Mouse (Mus musculus): ENCODE measurements around the gene Lypd6b. TPM values are rescaled to one million over a fixed set of nuclear protein-coding genes. Genes with fewer than 3 reads are reported as not detected.

Lypd6b gene
- polyA plus RNA-seq, 1 experiment, result 10.7 TPM

DNA sequence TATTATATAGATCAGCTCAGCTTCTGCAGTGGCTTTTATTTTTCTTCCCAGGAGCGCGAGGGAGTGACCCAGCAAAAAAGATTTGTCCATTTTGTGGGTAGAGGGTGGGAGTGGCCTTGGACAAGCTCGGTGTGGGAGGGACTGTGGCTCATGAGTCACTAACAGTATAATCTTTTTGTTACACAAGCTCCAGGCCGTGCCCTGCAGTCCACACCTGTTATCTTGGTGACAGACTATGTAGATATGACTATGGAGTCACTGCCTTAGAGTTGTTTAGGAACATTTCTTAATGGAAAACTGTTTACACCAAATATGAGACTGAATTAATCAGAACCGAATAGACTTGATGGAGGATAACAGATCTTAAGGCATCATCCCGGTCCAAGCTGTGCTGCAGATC, 26.5 kb downstream of the Lypd6b start:
- 89% methylated on average over 6 of the region's 6 CpGs for WGBS
- H3K4me1 ChIP-seq (ENCODE audit: control insufficient read depth, insufficient read depth, low read length), result peaks cover 8% of the 10 kb centered on the region; the same call in 1 of the 2 replicates
- H3K27me3 ChIP-seq (ENCODE audit: control insufficient read depth, insufficient read depth, low read length), result no peaks in the 10 kb centered on the region; the same call in 1 of the 2 replicates
- no peak overlapping the region for H3K4me3 ChIP-seq (replicated peaks; ENCODE audit: insufficient read depth, low read depth, low read length)
- no peak overlapping the region for H3K27ac ChIP-seq (ENCODE audit: insufficient read depth, low read length)
- no peak for DNase-seq
- TF ChIP-seq POLR2A (IDR thresholded peaks at IDR 0.05; ENCODE audit: borderline replicate concordance, insufficient read depth, low read length) (no peak), CTCF (IDR thresholded peaks at IDR 0.05; ENCODE audit: borderline replicate concordance, insufficient read depth, low read depth, low read length) (no peak)

DNA sequence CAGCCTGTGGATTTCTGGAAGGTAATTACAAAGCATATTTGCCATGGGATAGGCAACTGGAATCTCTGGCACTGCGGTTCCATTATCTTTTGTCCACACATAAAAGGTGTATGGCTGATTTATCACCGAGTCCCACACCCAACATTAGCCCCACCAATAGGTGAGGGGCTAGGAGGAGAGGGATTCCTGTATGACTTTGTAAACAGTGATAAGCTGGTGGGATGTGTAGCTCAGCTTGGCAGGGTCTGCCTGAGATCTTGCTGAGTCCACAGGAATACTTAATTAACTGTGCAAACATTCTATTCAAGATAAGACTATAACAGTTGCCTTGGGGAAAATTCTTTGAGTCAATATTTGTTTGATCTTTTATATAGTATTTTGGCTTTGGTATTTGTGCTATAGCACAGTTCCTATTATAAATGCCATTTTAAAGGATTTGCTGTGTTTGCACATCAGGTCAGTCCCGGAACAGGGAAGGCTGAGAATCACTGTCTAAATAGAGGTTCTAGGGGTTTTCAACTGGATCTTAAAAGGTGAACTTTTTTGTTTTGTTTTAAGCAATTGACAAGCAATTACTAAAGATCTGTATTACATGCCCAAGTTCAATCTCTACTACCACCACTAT, 28.3 kb downstream of the Lypd6b start:
- TF ChIP-seq CTCF (IDR thresholded peaks at IDR 0.05; ENCODE audit: borderline replicate concordance, insufficient read depth, low read depth, low read length) (no peak), POLR2A (IDR thresholded peaks at IDR 0.05; ENCODE audit: borderline replicate concordance, insufficient read depth, low read length) (no peak)
- H3K4me3 ChIP-seq (replicated peaks; ENCODE audit: insufficient read depth, low read depth, low read length), result no peak overlapping the region
- H3K4me1 ChIP-seq (ENCODE audit: control insufficient read depth, insufficient read depth, low read length), result peaks cover 8% of the 10 kb centered on the region; the same call in 1 of the 2 replicates
- DNase-seq, result no peak
- no peak overlapping the region for H3K27ac ChIP-seq (ENCODE audit: insufficient read depth, low read length)
- no peaks in the 10 kb centered on the region; the same call in 1 of the 2 replicates for H3K27me3 ChIP-seq (ENCODE audit: control insufficient read depth, insufficient read depth, low read length)
- WGBS, result 96% methylated on average over 3 of the region's 3 CpGs

DNA sequence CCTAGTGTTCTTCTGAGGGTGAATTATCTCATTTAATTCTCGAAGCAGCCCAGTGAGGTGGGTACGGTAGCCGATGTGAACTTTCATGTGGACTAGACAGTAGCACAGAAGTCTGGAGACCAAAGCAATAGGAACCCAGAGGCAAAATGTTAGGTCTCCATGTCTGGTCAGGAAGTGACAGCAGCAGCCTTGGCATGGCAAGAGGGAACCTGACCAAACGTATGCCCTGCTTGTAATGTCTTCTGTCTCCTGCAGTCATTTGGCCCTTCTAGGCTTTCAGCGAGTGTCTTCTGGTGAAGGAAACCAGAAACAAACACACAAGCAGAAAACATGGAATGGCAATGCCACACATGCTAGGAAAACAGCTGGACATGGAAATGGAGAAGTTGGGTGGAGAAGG, 29.1 kb downstream of the Lypd6b start:
- WGBS, result 85% methylated on average over 5 of the region's 5 CpGs
- no peak for DNase-seq
- no peaks in the 10 kb centered on the region; the same call in 1 of the 2 replicates for H3K27me3 ChIP-seq (ENCODE audit: control insufficient read depth, insufficient read depth, low read length)
- H3K4me3 ChIP-seq (replicated peaks; ENCODE audit: insufficient read depth, low read depth, low read length), result no peak overlapping the region
- TF ChIP-seq CTCF (IDR thresholded peaks at IDR 0.05; ENCODE audit: borderline replicate concordance, insufficient read depth, low read depth, low read length) (no peak), POLR2A (IDR thresholded peaks at IDR 0.05; ENCODE audit: borderline replicate concordance, insufficient read depth, low read length) (no peak)
- H3K4me1 ChIP-seq (ENCODE audit: control insufficient read depth, insufficient read depth, low read length), result peaks cover 8% of the 10 kb centered on the region; the same call in 1 of the 2 replicates
- H3K27ac ChIP-seq (ENCODE audit: insufficient read depth, low read length), result no peak overlapping the region

GRCm38 (mm10) chr2:49817151-49817550, 29.7 kb downstream of the Lypd6b start:
- TF ChIP-seq POLR2A (IDR thresholded peaks at IDR 0.05; ENCODE audit: borderline replicate concordance, insufficient read depth, low read length) (no peak), CTCF (IDR thresholded peaks at IDR 0.05; ENCODE audit: borderline replicate concordance, insufficient read depth, low read depth, low read length) (no peak)
- Histone ChIP-seq H3K27ac (ENCODE audit: insufficient read depth, low read length) (no peak overlapping the region), H3K27me3 (ENCODE audit: control insufficient read depth, insufficient read depth, low read length) (no peaks in the 10 kb centered on the region; the same call in 1 of the 2 replicates), H3K4me1 (ENCODE audit: control insufficient read depth, insufficient read depth, low read length) (peaks cover 3% of the 10 kb centered on the region; the same call in 1 of the 2 replicates), H3K4me3 (replicated peaks; ENCODE audit: insufficient read depth, low read depth, low read length) (no peak overlapping the region)
- WGBS, result 82% methylated on average over 3 of the region's 3 CpGs
- no peak for DNase-seq

GRCm38 (mm10) chr2:49818126-49818525, 30.6 kb downstream of the Lypd6b start:
- H3K4me1 ChIP-seq (ENCODE audit: control insufficient read depth, insufficient read depth, low read length), result no peaks in the 10 kb centered on the region
- WGBS, result 95% methylated on average over 5 of the region's 5 CpGs
- TF ChIP-seq POLR2A (IDR thresholded peaks at IDR 0.05; ENCODE audit: borderline replicate concordance, insufficient read depth, low read length), result no peak
- TF ChIP-seq CTCF (IDR thresholded peaks at IDR 0.05; ENCODE audit: borderline replicate concordance, insufficient read depth, low read depth, low read length), result no peak
- no peak for DNase-seq
- H3K27ac ChIP-seq (ENCODE audit: insufficient read depth, low read length), result no peak overlapping the region
- H3K4me3 ChIP-seq (replicated peaks; ENCODE audit: insufficient read depth, low read depth, low read length), result no peak overlapping the region
- no peaks in the 10 kb centered on the region; the same call in 1 of the 2 replicates for H3K27me3 ChIP-seq (ENCODE audit: control insufficient read depth, insufficient read depth, low read length)

DNA sequence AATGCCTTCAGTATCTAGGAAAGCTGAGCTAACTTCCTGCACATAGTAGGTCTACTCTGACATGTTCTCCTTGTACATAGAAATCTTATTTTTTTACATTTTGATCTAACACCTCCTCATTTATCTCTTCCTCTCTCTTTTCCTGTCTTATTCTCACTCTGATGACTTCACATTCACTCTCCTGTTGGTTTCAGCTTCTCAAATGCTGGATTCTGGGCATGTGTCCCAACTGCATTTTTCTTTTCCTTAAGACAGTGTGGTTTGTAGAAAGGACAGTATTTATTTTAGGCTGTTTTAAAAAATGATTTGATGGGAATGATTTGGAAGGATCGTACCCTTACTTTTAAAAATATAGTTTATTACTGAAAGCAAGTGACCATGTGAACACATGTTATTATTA, 34.8 kb downstream of the Lypd6b start:
- Histone ChIP-seq H3K27ac (ENCODE audit: insufficient read depth, low read length) (no peak overlapping the region), H3K4me3 (replicated peaks; ENCODE audit: insufficient read depth, low read depth, low read length) (no peak overlapping the region), H3K27me3 (ENCODE audit: control insufficient read depth, insufficient read depth, low read length) (no peaks in the 10 kb centered on the region), H3K4me1 (ENCODE audit: control insufficient read depth, insufficient read depth, low read length) (no peaks in the 10 kb centered on the region)
- no peak for TF ChIP-seq CTCF (IDR thresholded peaks at IDR 0.05; ENCODE audit: borderline replicate concordance, insufficient read depth, low read depth, low read length)
- no peak for TF ChIP-seq POLR2A (IDR thresholded peaks at IDR 0.05; ENCODE audit: borderline replicate concordance, insufficient read depth, low read length)
- 97% methylated on average over 1 of the region's 1 CpGs for WGBS
- DNase-seq, result no peak

DNA sequence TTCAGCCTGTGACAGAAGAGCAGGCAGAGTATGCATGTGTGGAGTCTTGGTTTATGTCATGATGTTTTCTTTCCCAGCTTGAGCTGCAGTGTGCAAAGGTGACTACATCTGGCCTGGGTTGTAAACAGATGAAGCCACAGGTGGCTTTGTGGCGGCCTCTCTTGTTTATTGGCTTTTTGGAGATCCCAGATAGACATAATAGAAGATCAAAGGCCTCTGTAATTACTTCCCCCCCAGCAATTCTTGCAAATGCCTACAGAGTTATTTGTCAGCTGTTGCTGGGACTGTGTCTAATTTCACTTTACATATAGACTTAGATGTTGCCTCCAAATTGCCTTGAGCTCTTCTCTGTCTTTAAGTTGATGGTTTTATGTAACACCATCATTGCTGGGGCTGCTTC, 38.1 kb downstream of the Lypd6b start:
- no peak for DNase-seq
- no peak for TF ChIP-seq POLR2A (IDR thresholded peaks at IDR 0.05; ENCODE audit: borderline replicate concordance, insufficient read depth, low read length)
- TF ChIP-seq CTCF (IDR thresholded peaks at IDR 0.05; ENCODE audit: borderline replicate concordance, insufficient read depth, low read depth, low read length), result no peak
- Histone ChIP-seq H3K27me3 (ENCODE audit: control insufficient read depth, insufficient read depth, low read length) (no peaks in the 10 kb centered on the region), H3K4me1 (ENCODE audit: control insufficient read depth, insufficient read depth, low read length) (no peaks in the 10 kb centered on the region), H3K4me3 (replicated peaks; ENCODE audit: insufficient read depth, low read depth, low read length) (no peak overlapping the region), H3K27ac (ENCODE audit: insufficient read depth, low read length) (no peak overlapping the region)
- WGBS, result 61% methylated on average over 1 of the region's 1 CpGs

DNA sequence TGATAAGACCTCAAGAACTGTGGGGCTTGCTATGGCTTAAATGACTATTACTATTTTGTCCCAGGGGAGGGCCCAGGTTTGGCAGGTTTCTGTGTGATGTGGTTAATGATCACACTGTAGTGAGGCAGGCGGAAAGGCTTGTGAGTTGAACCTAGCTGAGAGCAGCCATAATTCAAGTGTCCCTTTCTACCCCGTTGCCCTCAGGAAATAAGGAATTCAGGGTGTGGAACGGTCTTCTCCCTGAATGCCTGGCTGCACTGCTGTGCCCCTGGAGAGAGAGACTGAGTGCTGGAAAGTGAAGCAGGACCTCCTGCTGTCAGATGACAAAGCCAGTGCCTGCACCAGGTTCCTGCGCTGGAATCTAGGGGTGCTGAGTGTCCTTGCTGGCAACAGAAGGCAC, 40.3 kb downstream of the Lypd6b start:
- H3K27ac ChIP-seq (ENCODE audit: insufficient read depth, low read length), result no peak overlapping the region
- no peak overlapping the region for H3K4me3 ChIP-seq (replicated peaks; ENCODE audit: insufficient read depth, low read depth, low read length)
- no peaks in the 10 kb centered on the region for H3K27me3 ChIP-seq (ENCODE audit: control insufficient read depth, insufficient read depth, low read length)
- DNase-seq, result no peak
- no peaks in the 10 kb centered on the region for H3K4me1 ChIP-seq (ENCODE audit: control insufficient read depth, insufficient read depth, low read length)
- WGBS, result 52% methylated on average over 4 of the region's 4 CpGs
- TF ChIP-seq POLR2A (IDR thresholded peaks at IDR 0.05; ENCODE audit: borderline replicate concordance, insufficient read depth, low read length) (no peak), CTCF (IDR thresholded peaks at IDR 0.05; ENCODE audit: borderline replicate concordance, insufficient read depth, low read depth, low read length) (no peak)

Measured in cerebellum, adult 2 months (tissue).